Mouse (Mus musculus) brain, adult 2 months (tissue): Measurements from ENCODE around the gene Ssmem1.
A peak's percentile ranks its signal among the peaks of the same experiment; 100 is the strongest.

Source experiments
- DNase-seq: peaks from one replicate; pipeline ENCODE4 v3.0.0; 2011; ENCODE audit warnings: low read depth, low spot score

Ssmem1 gene

DNA sequence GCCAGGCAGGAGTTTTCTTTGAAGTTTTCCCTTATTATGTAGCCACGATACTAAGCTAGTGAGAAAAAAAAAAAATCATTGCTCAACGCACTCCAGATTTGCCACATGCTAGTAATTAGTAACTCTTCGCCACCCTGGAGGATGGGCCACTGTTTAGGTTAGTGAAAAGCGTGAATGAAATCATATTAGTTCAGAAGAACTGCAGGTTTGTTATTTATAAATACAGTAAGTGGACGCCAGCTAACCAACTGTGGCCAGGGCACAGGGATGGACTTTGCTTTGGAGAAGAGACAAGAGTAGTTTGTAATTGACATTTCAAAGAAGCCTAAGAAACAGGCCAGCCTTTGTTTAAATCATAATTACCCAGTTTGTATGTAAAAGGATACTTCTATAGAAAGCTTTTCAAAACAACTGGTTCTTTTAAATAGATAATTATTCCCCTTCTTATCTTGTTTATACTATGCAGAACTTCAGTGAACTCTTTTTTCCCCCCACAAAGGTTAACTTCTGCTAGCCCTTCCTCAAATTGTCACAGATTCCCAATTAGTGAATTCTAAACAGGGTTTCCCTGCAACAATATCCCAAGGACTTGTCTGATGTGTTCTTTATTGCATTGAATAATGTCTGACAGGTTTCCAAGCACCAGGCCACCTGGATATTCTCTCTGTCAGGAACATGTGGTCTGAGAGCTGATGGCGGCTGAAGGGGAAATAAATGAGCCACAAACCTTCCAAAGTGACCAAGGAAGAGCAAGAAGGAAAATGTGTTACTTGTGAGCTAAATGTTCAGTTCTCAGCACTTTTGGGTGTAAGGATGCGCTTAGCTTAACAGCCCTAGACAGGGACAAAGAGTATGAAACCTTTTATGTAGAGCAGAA, 16.0 kb downstream of the Ssmem1 start:
- no peak for DNase-seq

DNA sequence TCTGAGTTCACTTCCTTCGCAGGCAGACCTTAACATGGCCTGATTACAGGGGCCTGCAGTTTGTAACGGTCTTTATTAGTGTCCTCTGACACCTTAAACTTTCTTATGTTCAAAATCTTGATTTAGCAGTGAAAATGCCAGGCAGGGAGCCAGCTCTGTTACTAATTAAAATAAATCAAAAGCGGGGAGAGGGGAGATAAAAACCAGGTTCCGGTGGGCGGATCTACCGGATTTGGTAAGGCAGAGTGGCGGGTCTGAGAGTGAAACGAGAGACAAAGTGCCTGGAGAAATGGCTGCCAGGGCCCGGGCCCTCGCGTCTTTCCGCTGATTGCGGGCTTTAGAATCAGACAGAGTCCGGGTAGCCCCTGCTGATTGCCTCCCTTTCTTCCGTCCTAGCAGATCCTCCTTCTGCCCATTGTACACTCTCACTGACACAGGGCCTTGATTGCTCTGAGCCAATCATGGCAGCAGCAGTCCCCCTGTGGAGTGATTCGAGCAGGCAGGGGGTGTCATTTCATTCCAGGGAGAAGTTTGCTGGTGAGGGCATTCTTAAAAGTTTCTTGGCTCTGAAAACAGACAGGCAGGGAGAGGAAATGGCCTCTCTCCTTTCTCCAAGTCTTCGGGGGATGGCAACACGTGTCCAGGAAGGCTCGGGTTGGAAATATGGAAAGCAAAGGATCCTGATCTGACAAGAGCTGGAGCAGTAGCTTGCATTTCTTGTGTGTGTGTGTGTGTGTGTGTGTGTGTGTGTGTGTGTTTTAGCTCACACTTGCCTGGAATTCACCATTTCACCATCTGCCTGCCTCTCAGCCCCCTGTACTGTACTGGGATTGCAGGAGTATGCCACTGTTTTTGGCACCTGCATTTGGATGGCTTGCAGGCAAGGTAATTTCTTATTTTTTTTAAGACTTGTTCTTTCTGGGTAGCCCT, 17.2 kb downstream of the Ssmem1 start:
- no peak for DNase-seq

DNA sequence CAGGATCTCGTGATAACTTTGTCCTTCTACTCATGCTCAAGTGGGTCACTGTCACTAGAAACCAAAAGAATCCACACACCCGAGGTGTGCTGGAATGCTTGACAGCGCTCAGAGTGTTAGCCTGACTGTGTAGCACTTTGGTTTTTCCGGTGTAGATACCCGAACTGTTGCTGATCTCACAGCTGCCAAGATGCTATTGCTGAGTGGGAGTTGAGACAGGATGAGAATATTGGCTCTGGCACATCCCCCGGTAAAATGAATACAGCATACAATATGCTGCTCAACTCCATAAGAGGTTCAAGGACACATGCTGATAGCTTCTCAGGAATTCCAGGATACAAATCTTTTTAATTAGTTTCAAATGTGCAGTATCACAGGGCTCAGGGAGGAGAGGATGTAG, 19.2 kb downstream of the Ssmem1 start:
- peak; percentile 75 for DNase-seq

DNA sequence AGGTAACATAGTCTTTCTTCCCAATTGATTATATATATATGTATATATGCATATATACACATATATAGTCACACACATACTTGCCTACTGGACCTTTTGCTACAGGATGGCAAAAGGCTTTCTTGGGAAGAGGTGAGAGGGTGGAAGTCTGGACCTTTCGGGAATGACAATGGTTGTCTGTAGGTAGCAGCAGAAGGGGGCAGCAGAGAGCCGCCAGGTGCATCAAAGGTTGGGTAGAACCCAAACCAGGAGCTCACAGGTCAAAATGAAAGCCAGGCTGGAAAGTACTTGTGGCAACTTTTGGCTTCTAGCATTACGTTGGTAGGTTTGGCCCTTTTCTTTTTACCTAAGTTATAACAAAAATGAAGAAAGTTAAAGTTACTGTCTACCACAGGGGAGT, 25.7 kb downstream of the Ssmem1 start:
- DNase-seq, result peak; percentile 80

DNA sequence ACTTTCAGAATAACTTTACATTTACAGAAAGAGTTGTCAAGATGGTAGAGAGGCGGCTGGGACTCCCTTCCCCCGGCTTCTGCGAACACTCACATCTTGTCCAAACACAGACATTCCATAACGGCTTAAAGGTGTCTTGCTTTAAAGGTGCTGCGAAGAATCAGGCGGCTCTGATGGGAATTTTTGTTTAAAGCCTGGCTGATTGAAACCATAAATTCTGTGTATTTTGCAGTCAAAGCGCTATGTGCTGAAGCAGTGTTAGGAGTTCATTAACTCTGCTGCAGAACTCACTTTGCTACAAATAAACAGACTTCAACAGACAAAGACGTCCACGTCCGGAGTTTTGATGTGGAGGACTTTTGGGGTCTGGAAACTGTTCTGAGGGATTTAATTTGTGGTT, 28.6 kb downstream of the Ssmem1 start:
- DNase-seq, result no peak

DNA sequence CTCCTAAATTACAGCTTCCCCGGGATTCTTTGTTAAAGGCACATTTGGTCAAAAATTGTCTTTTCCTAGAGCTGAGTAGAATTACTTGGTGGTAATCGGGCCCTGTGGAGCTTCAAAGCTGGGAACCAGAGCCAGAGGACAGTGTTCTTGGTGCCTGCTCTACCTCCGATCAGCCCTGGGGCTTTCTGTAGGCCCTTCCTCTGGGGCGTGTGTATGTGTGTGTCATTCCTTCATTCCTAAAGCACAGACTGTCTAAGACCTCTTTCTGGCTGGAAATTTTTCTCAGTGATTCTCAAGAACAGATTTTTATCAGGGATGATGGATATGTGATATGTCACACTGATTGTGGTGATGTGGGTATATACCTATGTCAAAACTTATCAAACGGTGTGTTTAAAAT, 29.2 kb downstream of the Ssmem1 start:
- DNase-seq, result no peak

DNA sequence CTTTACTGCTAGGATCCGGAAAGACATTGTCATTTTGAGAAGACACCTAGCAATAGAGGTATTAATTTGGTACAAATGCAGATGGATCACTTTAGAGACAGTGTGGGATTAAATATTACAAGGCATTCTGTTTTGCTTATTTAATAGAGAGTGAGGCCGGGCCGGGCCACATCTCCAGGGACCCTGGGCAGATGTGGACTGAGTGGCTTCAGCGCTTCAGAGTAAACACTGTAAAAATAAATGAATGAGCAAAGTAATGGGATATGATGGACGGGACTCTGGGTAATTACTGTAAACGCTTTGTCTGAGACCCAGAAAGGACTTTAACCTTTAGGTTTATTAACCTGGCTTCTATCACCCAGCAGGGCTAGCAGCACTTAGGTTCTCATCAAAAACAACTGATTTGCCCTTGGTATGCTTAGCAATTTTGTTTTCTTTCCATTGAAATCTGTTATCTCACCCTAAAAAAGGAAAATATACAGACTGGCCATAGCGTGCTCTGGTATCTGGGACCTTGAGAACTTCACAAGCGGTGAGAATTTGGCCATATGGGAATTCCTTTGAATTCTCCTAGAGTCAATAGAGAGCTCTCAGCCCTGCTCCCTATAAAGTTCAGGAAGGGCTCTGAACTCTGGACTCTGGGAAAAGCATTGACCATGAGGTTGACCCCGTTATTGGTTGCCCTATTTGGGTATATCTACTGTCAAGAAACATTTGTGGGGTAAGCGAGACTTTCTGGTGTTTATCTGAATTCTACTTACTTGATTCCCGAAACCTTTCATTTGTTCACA, 31.6 kb downstream of the Ssmem1 start, which contains the start of gene Cpa2:
Cpa2 (plus strand) TSS at position 574 of the 791 bp plus-strand sequence.
- DNase-seq, result no peak

DNA sequence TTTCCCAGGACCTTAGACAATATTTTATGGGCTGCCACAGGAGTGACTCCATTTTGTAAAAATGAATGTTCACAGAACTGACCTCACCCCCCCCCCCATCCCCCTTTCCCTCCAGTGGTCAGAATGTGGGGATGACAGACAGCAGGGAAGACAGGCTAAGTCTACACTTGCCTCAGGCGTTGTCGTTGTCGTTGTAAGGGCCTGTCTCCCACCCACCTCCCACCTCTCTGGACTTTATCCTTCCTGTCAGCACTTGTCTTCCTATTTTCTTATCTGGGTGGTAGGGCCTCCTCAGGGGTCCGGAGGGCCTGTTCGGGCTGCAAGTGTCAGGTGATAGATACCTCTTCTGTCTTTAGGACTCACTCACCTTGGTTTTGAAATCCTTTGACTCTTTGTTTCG, 32.6 kb downstream of the Ssmem1 start:
- DNase-seq, result no peak

DNA sequence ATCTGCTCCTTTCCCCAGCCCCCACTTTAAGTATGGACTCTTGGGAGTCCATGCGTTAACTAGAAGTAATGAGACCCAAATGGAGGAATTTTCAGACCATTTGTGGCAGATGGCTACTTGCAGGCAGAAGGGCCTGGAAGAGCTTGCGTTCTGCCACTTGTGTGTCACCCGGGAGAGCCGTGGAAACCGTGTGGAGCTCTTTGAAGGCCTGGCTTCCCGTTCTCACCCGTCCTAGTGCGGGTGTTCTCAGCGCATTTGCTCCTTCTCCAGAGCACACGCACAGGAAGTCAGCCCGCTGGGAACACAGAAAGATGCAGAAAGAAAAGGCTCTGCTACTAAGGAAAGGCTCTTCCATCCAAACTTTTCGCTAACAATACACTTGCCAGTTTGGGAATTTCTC, 33.4 kb downstream of the Ssmem1 start:
- DNase-seq, result no peak

DNA sequence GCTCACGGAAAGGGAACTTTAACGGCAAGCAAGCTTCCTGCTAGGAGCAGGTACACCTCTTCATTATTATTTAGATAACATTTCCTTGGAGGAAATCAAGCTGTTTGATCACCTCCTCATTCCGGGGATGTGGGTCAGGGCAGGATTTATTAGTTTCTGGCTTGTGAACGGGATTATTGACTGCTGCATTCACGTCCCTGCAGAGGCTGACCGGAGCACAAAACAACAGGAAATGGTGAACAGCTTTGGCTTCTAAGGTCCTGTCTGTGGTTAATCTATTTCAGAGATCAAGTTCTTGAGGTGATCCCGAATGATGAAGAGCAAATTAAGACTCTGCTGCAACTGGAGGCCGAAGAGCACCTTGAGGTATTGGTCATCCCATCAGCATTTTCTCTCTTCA, 34.2 kb downstream of the Ssmem1 start:
- DNase-seq, result no peak

DNA sequence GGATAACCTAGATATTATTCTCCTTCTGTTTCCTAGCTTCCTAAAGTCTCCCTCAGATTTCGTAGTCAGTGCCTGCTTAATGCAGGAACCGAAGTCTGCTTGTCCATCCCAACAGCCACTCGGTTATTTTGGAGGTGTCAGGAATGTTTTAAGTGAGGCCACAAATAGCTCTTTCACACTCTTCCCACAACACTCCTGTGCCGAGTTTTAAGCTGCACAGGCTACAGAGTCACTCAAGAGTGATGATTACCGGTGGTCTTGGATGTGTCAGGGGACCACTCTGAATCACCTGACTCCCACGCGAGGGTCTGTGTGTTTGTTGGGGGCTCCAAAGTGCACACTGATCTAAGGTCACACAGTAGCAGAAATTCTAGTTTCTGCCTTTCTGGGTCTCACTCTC, 36.0 kb downstream of the Ssmem1 start:
- DNase-seq, result peak; percentile 83

DNA sequence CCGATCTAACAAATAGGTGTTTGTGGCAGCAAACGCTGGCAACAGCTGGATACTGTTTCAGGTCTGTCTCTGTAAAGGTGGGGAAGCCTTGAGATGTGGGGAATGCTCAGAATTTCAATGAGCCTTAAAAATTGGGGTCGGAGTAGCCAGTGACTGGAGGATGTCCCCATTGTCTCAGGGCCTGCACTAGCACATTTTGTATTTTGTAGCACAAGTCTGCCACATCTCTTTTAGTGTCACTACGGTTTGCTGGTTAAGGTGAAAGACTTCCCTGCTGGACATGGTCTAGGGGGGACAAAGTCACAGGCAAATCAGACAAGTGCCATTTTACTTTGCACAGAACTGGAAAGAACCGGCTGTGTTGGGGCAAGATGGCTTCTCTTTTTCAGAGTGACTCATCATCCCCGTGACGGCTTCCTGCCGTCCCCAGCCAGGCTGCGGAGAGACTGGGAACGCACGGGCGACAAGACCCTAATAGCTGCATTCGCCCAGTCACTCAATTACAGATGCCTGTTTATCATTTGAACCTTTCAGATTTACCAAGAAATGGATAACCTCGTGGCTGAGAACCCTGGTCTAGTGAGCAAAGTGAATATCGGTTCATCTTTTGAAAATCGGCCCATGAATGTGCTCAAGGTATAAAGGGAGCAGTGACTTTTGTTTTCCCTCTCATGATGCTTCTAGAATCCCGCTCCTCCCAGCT, 37.1 kb downstream of the Ssmem1 start:
- peak; percentile 75 for DNase-seq

DNA sequence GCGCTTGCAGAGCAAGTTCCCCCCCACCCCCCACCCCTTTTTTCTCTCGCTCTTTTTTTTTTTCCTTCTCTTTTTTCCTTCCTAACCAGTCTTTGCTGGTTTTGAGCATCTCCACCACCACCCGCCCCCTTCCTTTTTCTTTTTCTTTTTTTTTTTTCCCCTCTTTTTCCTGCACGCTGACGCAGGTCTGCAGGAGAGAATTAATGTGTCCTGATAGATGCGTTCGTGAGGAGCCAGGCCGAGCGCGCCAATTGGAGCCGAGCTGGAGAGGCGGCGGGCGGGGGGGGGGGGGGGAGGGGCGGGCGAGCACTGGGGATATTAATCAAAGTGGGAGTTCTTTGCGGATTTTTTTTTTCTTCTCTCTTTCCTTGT, 37.6 kb downstream of the Ssmem1 start:
- peak; percentile 87 for DNase-seq

DNA sequence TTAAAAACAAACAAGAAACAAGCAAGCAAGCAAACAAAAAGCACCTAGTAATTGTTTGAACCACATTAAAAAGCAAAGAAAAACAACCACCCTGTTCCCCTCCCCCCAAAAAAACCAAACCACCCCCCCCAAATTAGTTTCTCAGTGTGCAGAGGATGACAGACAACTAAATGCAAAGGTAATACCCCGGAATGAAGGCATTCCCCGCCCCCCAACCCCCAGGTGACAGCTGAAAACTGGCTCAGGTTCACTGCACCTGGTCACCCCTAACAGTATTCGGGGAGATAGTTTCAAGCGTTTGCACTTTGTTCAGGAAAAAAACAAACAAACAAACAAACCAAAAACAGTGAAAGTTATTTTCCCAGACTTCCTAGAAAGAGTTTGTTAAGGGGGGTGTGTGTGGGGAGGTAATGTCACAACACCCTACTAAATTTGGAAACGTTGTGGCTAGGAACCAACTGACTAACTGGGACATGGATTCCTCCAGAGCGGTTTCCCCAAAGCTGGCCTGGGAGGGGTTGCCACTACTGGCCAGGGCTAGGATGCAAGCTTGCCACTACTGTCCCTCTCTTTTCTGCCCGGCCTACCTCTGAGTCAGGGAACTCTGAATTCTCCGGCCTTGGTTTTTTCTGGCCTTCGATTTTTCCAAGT, 38.1 kb downstream of the Ssmem1 start:
- peak; percentile 70 for DNase-seq

DNA sequence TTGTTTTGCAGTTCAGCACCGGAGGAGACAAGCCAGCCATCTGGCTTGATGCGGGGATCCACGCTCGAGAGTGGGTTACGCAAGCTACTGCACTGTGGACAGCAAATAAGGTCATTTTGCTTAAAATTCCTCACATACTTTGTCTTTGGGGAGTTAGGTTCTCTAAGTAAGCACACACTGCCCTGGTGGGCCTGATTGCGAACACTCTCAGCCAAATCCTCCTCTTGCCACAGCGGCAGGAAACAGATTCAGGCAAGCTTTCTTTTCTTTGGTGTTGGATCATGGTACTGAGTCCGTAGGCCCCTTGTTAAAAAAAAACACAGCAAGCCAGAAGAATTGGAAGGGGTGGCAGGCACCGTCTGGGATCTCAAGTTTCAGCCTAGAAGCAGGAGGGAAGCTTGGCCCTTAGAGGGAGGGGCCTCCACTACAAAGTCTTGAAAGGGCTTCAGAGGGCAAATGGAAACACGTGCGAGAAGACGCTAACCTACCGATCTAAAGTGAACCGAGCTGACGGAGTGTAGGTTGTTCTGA, 39.6 kb downstream of the Ssmem1 start:
- no peak for DNase-seq

DNA sequence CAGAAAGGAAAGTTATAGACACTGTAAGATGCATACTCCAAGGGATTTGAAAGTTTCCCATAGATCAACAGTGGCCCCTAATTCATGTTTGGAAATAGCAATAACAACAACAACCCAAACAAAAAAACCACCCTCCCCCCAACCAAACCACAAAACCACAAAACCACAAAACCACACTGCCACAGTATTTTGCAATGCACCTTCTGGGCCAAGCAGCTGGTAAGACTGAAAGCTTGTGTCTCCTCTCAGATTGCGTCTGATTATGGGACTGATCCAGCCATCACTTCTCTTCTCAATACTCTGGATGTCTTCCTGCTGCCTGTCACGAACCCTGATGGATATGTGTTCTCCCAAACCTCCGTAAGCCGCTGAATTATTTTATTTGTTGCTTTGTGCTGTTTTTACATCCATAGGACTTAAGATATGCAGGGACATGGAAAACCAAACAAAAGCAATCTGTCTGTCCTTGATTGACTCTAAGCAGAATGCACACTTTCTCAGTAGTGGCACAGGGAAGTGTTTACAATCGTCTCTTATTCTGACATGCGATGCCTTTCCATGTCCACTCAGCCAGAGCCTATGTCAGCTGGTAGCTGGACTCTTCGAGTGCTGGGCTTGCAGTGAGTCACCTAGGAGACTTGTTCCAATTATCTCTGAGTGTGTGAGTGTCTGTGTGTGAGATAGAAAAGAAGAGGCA, 41.0 kb downstream of the Ssmem1 start:
- DNase-seq, result peak; percentile 66

DNA sequence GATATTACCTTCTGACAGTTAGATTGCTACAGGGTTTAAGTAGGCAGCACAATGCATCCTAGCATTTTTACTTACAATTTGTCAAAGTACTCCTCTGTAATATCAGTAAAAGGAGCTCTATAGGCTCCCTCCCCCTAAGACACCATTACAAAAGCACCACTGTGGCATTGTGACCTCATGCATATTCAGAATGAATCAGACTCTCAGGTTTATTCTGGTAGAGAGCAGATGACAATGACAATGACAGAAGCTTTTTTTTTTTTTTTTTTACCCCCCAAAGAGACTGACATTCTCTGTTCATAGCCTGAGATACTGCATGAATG, 41.5 kb downstream of the Ssmem1 start:
- peak; percentile 80 for DNase-seq

DNA sequence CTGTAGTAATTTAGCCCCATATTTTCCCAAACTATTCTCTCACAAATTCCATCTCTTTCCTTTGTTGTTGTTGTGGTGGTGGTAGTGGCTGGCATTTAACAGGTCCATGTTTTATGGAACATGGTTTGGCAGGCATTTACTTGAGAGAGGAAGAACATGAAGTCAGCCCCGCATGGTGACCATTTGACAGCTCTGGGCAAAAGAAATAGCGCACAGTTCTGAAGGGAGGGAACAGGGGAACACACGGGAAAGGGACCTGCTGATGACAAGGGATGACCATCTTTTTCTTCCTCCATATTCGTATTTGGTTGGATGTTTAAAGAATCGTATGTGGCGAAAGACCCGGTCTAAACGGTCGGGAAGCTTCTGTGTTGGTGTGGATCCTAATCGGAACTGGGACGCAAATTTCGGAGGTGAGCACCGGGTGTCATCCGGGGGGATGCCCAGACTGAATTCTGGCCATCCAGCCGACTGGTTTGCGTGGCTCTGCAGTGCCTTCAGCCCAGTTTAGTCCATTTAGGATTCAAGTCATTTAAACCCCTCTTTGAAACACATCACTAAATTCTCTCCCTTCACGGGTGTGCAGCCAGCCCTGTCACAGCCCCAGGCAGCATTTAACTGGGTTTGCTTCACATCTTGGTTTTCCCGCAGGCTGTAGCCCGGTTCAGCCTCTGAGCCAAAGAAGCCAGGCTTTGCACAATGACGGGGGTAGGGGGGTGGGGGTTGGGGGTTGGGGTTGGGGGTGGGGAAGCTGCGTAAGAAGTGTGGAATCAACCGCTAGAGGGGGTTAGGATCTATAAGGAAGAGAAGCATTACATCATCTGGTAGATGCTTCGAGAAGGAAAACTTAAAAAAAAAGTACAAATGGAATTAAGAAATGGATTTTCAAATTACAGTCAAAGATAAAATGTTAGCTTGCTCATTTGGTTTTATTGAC, 42.3 kb downstream of the Ssmem1 start:
- DNase-seq, result peak; percentile 90

DNA sequence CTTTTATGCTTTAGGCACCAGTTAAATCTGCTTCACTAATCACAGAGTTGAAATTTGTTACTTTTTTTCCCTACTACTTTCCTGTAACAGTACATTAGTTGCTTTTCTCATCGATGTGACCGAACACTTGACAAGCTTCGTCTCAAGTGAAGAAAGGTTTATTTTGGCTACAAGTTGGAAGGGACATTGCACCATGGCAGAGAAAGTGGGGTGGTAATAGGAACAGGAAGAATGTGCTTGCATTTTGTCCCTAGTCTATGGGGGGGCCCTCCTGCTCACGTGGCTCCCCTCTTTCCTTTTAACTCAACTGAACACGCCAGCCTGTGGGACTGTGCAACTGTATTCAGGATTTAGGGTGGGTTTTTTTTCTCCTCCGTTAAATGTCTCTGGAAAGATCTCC, 43.0 kb downstream of the Ssmem1 start:
- DNase-seq, result no peak
